Comparison of ENCODE assay signal across 10 mouse cellular contexts in the genomic region with DNA sequence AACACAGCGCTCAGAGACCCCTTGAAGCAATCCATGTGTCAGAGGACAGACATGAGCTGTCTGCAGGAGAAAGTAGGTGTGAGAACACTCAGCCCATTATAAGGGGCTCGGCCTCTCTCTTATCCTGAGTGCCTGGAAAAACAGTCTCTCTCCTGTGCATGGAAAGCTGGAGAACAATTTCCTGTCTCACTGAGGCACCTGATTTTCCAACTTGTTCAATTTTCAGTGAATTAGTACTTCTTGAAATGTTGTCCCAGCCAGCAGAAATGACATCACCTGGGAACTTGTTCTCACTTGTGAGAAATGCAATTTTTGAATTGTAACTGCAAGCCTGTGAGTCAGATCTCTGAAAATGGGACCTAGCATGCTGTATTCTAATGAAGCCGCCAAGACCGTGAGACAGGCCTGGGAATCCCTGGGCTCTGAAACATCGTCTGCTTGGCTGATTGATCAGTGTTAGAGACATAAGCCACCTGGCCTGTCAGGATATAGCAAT. TPM values are rescaled to one million over a fixed set of nuclear protein-coding genes. Genes with fewer than 3 reads are reported as not detected.
DNase-seq lines count a peak whose midpoint lies in the region; ATAC-seq and TF ChIP-seq lines count a peak whose summit lies in the region.
"Had no signal": no experiment of that assay in that cellular context is flagged by ENCODE, and none has a peak within 500 bp of the region (broad histone marks: within the 10 kb centered on the region; RNA-seq: fewer than 3 reads in every experiment).

No protein-coding gene starts in this region.

- H3K4me3 ChIP-seq in liver, adult 2 months (ENCODE audit: insufficient read depth, low read depth, low read length), result no peak overlapping the region
- H3K4me3 ChIP-seq in limb, embryonic 10.5 days, result no peak overlapping the region
- H3K4me3 ChIP-seq in stomach, embryonic 14.5 days (ENCODE audit: low read depth, low read length), result no peak overlapping the region
- no peak overlapping the region for H3K4me3 ChIP-seq in midbrain, embryonic 13.5 days (replicated peaks)
- H3K4me3 ChIP-seq: hindbrain, embryonic 15.5 days; myocyte had no signal

- TF ChIP-seq POLR2A in liver, adult 2 months (IDR thresholded peaks at IDR 0.05; ENCODE audit: extremely low read depth, insufficient read depth, low read length), result no peak

- no peaks in the 10 kb centered on the region; the same call in 1 of the 2 replicates for H3K27me3 ChIP-seq in liver, adult 2 months (ENCODE audit: control insufficient read depth, insufficient read depth, low read length)
- no peaks in the 10 kb centered on the region for H3K27me3 ChIP-seq in limb, embryonic 10.5 days (ENCODE audit: low read depth, poor library complexity, severe bottlenecking)
- no peaks in the 10 kb centered on the region for H3K27me3 ChIP-seq in stomach, embryonic 14.5 days (ENCODE audit: control insufficient read depth, insufficient read depth, low read length)
- H3K27me3 ChIP-seq in midbrain, embryonic 13.5 days, result no peaks in the 10 kb centered on the region
- H3K27me3 ChIP-seq: hindbrain, embryonic 15.5 days had no signal

- 71% methylated on average over 5 of the region's 5 CpGs for WGBS in liver, adult 2 months
- WGBS in limb, embryonic 10.5 days, result 23% methylated on average over 5 of the region's 5 CpGs
- 20% methylated on average over 5 of the region's 5 CpGs for WGBS in stomach, embryonic 14.5 days
- WGBS in midbrain, embryonic 13.5 days, result 66% methylated on average over 5 of the region's 5 CpGs

- TF ChIP-seq CTCF in liver, adult 2 months (IDR thresholded peaks at IDR 0.05; ENCODE audit: low read depth, low read length), result no peak

- peak overlapping the region; percentile 41 for H3K27ac ChIP-seq in liver, adult 2 months (replicated peaks; ENCODE audit: insufficient read depth, low read depth, low read length)
- no peak overlapping the region; the same call in 1 of the 2 replicates for H3K27ac ChIP-seq in limb, embryonic 10.5 days
- peak overlapping the region; percentile 40; the same call in 1 of the 2 replicates for H3K27ac ChIP-seq in stomach, embryonic 14.5 days (ENCODE audit: low read length)
- no peak overlapping the region for H3K27ac ChIP-seq in midbrain, embryonic 13.5 days
- H3K27ac ChIP-seq: hindbrain, embryonic 15.5 days had no signal

- no peaks in the 10 kb centered on the region for H3K36me3 ChIP-seq in liver, adult 2 months (ENCODE audit: control insufficient read depth, insufficient read depth, low read length)
- no peaks in the 10 kb centered on the region for H3K36me3 ChIP-seq in limb, embryonic 10.5 days
- no peaks in the 10 kb centered on the region for H3K36me3 ChIP-seq in stomach, embryonic 14.5 days (ENCODE audit: control insufficient read depth, insufficient read depth, low read length)
- no peaks in the 10 kb centered on the region for H3K36me3 ChIP-seq in midbrain, embryonic 13.5 days
- H3K36me3 ChIP-seq: hindbrain, embryonic 15.5 days had no signal

- no peak overlapping the region for H3K4me2 ChIP-seq in stomach, embryonic 14.5 days (replicated peaks; ENCODE audit: low read depth, low read length)
- H3K4me2 ChIP-seq in midbrain, embryonic 13.5 days (replicated peaks), result no peak overlapping the region
- H3K4me2 ChIP-seq: hindbrain, embryonic 15.5 days had no signal

- no peak for ATAC-seq in stomach, embryonic 14.5 days (ENCODE audit: insufficient number of reproducible peaks, insufficient read depth, low FRiP score, low read depth)
- no peak for ATAC-seq in midbrain, embryonic 13.5 days

- H3K4me1 ChIP-seq in liver, adult 2 months (ENCODE audit: control insufficient read depth, insufficient read depth, low read length), result peaks cover 16% of the 10 kb centered on the region
- peaks cover 17% of the 10 kb centered on the region for H3K4me1 ChIP-seq in limb, embryonic 10.5 days
- H3K4me1 ChIP-seq in stomach, embryonic 14.5 days (ENCODE audit: control insufficient read depth, insufficient read depth, low read length), result 0 out of 2 replicates have a peak, but pooled peaks cover 7% of the 10 kb centered on the region
- H3K4me1 ChIP-seq in midbrain, embryonic 13.5 days (replicated peaks), result no peaks in the 10 kb centered on the region
- H3K4me1 ChIP-seq: hindbrain, embryonic 15.5 days had no signal

- H3K9me3 ChIP-seq in limb, embryonic 10.5 days (replicated peaks), result no peaks in the 10 kb centered on the region
- H3K9me3 ChIP-seq in stomach, embryonic 14.5 days (ENCODE audit: control insufficient read depth, low read depth, low read length), result no peaks in the 10 kb centered on the region
- H3K9me3 ChIP-seq in midbrain, embryonic 13.5 days, result no peaks in the 10 kb centered on the region
- H3K9me3 ChIP-seq: hindbrain, embryonic 15.5 days had no signal

- H3K9ac ChIP-seq in liver, adult 2 months (ENCODE audit: low read depth, low read length), result peak overlapping the region; percentile 45; the same call in 1 of the 2 replicates
- no peak overlapping the region for H3K9ac ChIP-seq in stomach, embryonic 14.5 days (replicated peaks; ENCODE audit: low read depth, low read length)
- H3K9ac ChIP-seq in midbrain, embryonic 13.5 days (replicated peaks), result no peak overlapping the region
- H3K9ac ChIP-seq: hindbrain, embryonic 15.5 days had no signal

- H3K79me2 ChIP-seq in liver, adult 2 months (ENCODE audit: control insufficient read depth, insufficient read depth, low read length), result no peaks in the 10 kb centered on the region

- DNase-seq in liver, adult 2 months (ENCODE audit: extremely low read depth, low read depth, low spot score), result peak; percentile 38
- no peak for DNase-seq in liver
- DNase-seq in forelimb bud, embryonic 11.5 days (ENCODE audit: low read depth, low spot score), result peak; percentile 53
- peak; percentile 35 for DNase-seq in limb, embryonic 10.5 days (ENCODE audit: low spot score)
- DNase-seq in adrenal gland, postnatal 4 days (ENCODE audit: low spot score in 2 of 2), result no peak
- no peak for DNase-seq in layer of hippocampus, adult 9-11 months

RNA-seq across cellular contexts. Expression of a gene that starts 28.2 kb away (rescaled TPM):
- total RNA-seq in liver, adult 2 months (2014; rRNA removed), result 275 and 425 TPM in 2 replicates
- polyA plus RNA-seq in liver, adult 2 months (2012; rRNA removed), result 26.4 and 26.8 TPM in 2 replicates
- polyA plus RNA-seq in limb, embryonic 10.5 days (2016; fragmentation: Nextera tagmentation; extraction: Ambion mirVana), result 45.3 and 55.7 TPM in 2 replicates
- polyA plus RNA-seq in stomach, embryonic 14.5 days (2014; fragmentation: Nextera tagmentation; extraction: Ambion mirVana), result 82.2 and 87.0 TPM in 2 replicates
- polyA plus RNA-seq in midbrain, embryonic 13.5 days (2015; fragmentation: Nextera tagmentation; extraction: Ambion mirVana), result 59.1 and 61.2 TPM in 2 replicates
- 10 to 100 TPM; 78.2 to 83.7 TPM for total RNA-seq in adrenal gland, postnatal 4 days (2021)

Comparison
In these comparisons a context has a peak if more than half of its experiments do, and no peak if none do; other contexts are left out.
1. DNase-seq: peak in liver, adult 2 months (single experiment), forelimb bud, embryonic 11.5 days (single experiment) and limb, embryonic 10.5 days (single experiment); none in liver (single experiment), adrenal gland, postnatal 4 days (0 of 2) and layer of hippocampus, adult 9-11 months (single experiment).
2. H3K27ac ChIP-seq: peak in liver, adult 2 months (single experiment) and stomach, embryonic 14.5 days (single experiment); none in limb, embryonic 10.5 days (single experiment) and midbrain, embryonic 13.5 days (single experiment).